Comparison of ENCODE assay signal across 10 mouse cellular contexts in the genomic region with DNA sequence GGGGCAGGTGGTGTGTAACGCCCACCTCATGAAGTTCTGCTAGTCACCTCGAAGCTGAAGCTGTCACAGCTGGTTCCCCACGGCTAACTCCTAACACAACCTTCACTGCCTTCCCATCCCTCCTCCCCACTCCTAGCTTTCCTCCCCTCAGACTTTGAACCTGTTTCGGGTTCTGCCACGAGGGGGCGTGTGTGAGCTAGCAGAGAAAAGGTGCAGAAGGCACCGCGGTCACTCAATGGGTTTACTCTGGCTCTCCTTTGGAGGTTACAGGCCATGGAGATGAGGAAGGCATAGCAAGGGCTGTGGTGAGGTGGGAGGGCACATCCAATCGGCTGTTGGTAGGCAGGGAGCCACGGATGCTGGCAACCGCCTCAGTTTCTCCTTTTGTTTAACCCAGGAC.
A peak's percentile ranks its signal among the peaks of the same experiment; 100 is the strongest.
DNase-seq lines count a peak whose midpoint lies in the region; ATAC-seq lines count a peak whose summit lies in the region.
"Had no signal": no experiment of that assay in that cellular context is flagged by ENCODE, and none has a peak within 500 bp of the region (broad histone marks: within the 10 kb centered on the region; RNA-seq: fewer than 3 reads in every experiment).

No protein-coding gene starts in this region.

- ATAC-seq in forebrain, embryonic 11.5 days (replicated peaks; ENCODE audit: low FRiP score): no peak
- ATAC-seq in forebrain, embryonic 13.5 days: no peak

- peak; percentile 80 for DNase-seq in forebrain, embryonic 11.5 days (ENCODE audit: low spot score)
- peak; percentile 27 for DNase-seq in ovary, postnatal 10 days (ENCODE audit: low spot score)
- no peak for DNase-seq in ovary, adult 18-20 months (ENCODE audit: low spot score)
- peak; percentile 53 for DNase-seq in cerebellum, adult 8-10 months
- peak; percentile 68 for DNase-seq in kidney, adult 18-20 months
- peak; percentile 62 for DNase-seq in lung, postnatal 36 days
- peak; percentile 78 for DNase-seq in urinary bladder, postnatal 25 days (ENCODE audit: low spot score)
- DNase-seq: liver, embryonic 13.5 days had no signal

- H3K4me1 ChIP-seq in forebrain, embryonic 11.5 days (replicated peaks; ENCODE audit: control insufficient read depth, insufficient read depth, low read length): no peaks in the 10 kb centered on the region
- peaks cover 15% of the 10 kb centered on the region for H3K4me1 ChIP-seq in forebrain, embryonic 13.5 days
- H3K4me1 ChIP-seq: liver, embryonic 13.5 days; stomach, embryonic 15.5 days had no signal

- H3K4me2 ChIP-seq in forebrain, embryonic 11.5 days (ENCODE audit: low read depth, low read length, severe bottlenecking): no peak overlapping the region
- H3K4me2 ChIP-seq in forebrain, embryonic 13.5 days: no peak overlapping the region
- H3K4me2 ChIP-seq: liver, embryonic 13.5 days; stomach, embryonic 15.5 days had no signal

- H3K9me3 ChIP-seq in forebrain, embryonic 11.5 days (ENCODE audit: control insufficient read depth, low read length): no peaks in the 10 kb centered on the region
- no peaks in the 10 kb centered on the region for H3K9me3 ChIP-seq in forebrain, embryonic 13.5 days (replicated peaks)
- H3K9me3 ChIP-seq: liver, embryonic 13.5 days; stomach, embryonic 15.5 days had no signal

- WGBS in forebrain, embryonic 11.5 days: 23% methylated on average over 11 of the region's 11 CpGs
- WGBS in forebrain, embryonic 13.5 days: 25% methylated on average over 11 of the region's 11 CpGs

- no peak overlapping the region for H3K27ac ChIP-seq in forebrain, embryonic 11.5 days (ENCODE audit: low read depth, low read length)
- H3K27ac ChIP-seq in forebrain, embryonic 13.5 days: no peak overlapping the region
- H3K27ac ChIP-seq: liver, embryonic 13.5 days; stomach, embryonic 15.5 days had no signal

- no peaks in the 10 kb centered on the region for H3K36me3 ChIP-seq in forebrain, embryonic 11.5 days (ENCODE audit: control insufficient read depth, insufficient read depth, low read length)
- no peaks in the 10 kb centered on the region for H3K36me3 ChIP-seq in forebrain, embryonic 13.5 days (ENCODE audit: poor library complexity, severe bottlenecking)
- H3K36me3 ChIP-seq: liver, embryonic 13.5 days; stomach, embryonic 15.5 days had no signal

- H3K27me3 ChIP-seq in forebrain, embryonic 11.5 days (ENCODE audit: control insufficient read depth, insufficient read depth, low read length): no peaks in the 10 kb centered on the region
- no peaks in the 10 kb centered on the region for H3K27me3 ChIP-seq in forebrain, embryonic 13.5 days
- H3K27me3 ChIP-seq: liver, embryonic 13.5 days; stomach, embryonic 15.5 days had no signal

- no peak overlapping the region for H3K4me3 ChIP-seq in forebrain, embryonic 11.5 days (ENCODE audit: low read depth, low read length)
- H3K4me3 ChIP-seq in forebrain, embryonic 13.5 days: no peak overlapping the region
- H3K4me3 ChIP-seq: liver, embryonic 13.5 days; stomach, embryonic 15.5 days had no signal

- no peak overlapping the region for H3K9ac ChIP-seq in forebrain, embryonic 11.5 days (ENCODE audit: low read length)
- no peak overlapping the region for H3K9ac ChIP-seq in forebrain, embryonic 13.5 days
- H3K9ac ChIP-seq: liver, embryonic 13.5 days; stomach, embryonic 15.5 days had no signal
